Mouse (Mus musculus) G1E (cell line): ENCODE results near the gene A930017K11Rik.

ENCODE experiments used
- CTCF ChIP-seq: IDR thresholded peaks from 2 replicates; pipeline ENCODE4 v1.5.1; 2012; ENCODE audit warnings: low read depth, low read length, inconsistent platforms, mixed read lengths
- GATA1 ChIP-seq: IDR thresholded peaks from 2 replicates; pipeline ENCODE4 v1.6.1; 2012; ENCODE audit warnings: borderline replicate concordance, low read length, inconsistent platforms, mixed read lengths
- GATA2 ChIP-seq: IDR thresholded peaks from 2 replicates; pipeline ENCODE4 v1.6.1; 2012; ENCODE audit warnings: low read depth, low read length, inconsistent platforms, borderline replicate concordance
- TAL1 ChIP-seq: conservative IDR thresholded peaks from 2 replicates; pipeline ENCODE4 v1.6.1; 2012; ENCODE audit warnings: low read depth, low read length, inconsistent platforms, mixed read lengths

GRCm38 (mm10) chr17:25956631-25957030 lies 4.3 kb upstream of the A930017K11Rik start:
- TF ChIP-seq CTCF (no peak), TAL1 (no peak), GATA1 (no peak), GATA2 (no peak)
